Mouse (Mus musculus) bone marrow, adult 2 months (tissue): ENCODE data around the gene Mns1.

Experiments
- CTCF ChIP-seq: fragments of 200-500 bp; IDR thresholded peaks from 2 replicates; pipeline ENCODE4 v1.5.1; 2011; ENCODE audit warnings: low read length, control low read depth; ENCODE audit not compliant: control insufficient read depth, insufficient read depth
- POLR2A ChIP-seq: fragments of 200-500 bp; IDR thresholded peaks from 2 replicates; pipeline ENCODE4 v1.6.1; 2011; ENCODE audit warnings: low read depth, mild to moderate bottlenecking, control low read depth, low read length, borderline replicate concordance; ENCODE audit not compliant: control insufficient read depth

DNA sequence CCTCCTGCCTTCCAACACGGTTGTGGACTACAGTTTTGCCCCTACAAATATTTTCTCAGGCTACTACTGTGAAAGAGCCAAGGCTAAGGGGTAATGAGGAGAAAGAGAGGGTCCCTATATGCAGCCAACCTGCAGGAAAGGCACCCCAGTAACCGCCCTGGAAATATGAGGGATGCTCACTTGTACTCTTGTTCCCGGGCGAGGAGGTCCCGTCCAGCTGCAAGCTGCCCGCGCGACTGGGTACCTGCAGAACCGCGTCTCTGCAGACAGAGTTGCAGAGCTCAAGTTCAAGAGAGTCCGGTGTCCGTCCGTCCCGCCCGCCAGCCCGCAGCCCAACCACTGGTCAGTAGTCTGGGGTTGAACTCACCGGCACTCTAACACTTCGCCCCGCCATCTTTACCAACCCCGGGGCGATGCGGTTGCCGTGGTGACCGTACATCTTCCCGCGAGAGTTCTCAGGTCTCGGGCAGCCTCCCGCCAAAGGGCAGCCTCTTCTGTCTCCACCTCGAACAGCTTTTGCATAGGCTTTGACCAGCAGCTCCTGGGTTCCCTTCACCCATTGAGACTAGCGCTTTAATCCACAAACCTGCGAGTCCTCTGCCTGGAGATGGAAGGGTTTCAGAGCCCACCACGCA, 53.9 kb downstream of the Mns1 start:
- TF ChIP-seq CTCF (no peak), POLR2A (peak; percentile 54; the same call in 1 of the 2 replicates)
